Mouse (Mus musculus) C2C12 (cell line): ENCODE measurements around the gene Shb.

ENCODE experiments used
- CTCF ChIP-seq: IDR thresholded peaks from one replicate; pipeline ENCODE4 v1.5.1; 2011; ENCODE audit not compliant: control insufficient read depth, insufficient read depth, insufficient read length
- FOSL1 ChIP-seq: IDR thresholded peaks from one replicate; pipeline ENCODE4 v1.8.0; 2011; ENCODE audit warnings: mild to moderate bottlenecking, low read length; ENCODE audit not compliant: poor library complexity, insufficient read depth, severe bottlenecking
- MAX ChIP-seq: IDR thresholded peaks from one replicate; pipeline ENCODE4 v1.6.1; 2011; ENCODE audit warnings: mild to moderate bottlenecking, control low read depth
- MYOG ChIP-seq: IDR thresholded peaks from one replicate; pipeline ENCODE4 v1.6.1; 2011; ENCODE audit not compliant: control insufficient read depth, insufficient read length; ENCODE audit errors: extremely low read depth
- USF1 ChIP-seq: IDR thresholded peaks from one replicate; pipeline ENCODE4 v1.6.1; 2011; ENCODE audit warnings: low read depth, mild to moderate bottlenecking, control low read depth, moderate library complexity

- TF ChIP-seq CTCF (no peak), MAX (peak; percentile 27), USF1 (no peak), FOSL1 (no peak), MYOG (no peak)
These were observed 65.0 kb downstream of the Shb start for GRCm38 (mm10) chr4:45467115-45467912.
